Mouse (Mus musculus) stomach, embryonic 16.5 days (tissue): ENCODE results near the gene Epop. TPM values are rescaled to one million over a fixed set of nuclear protein-coding genes. Genes with fewer than 3 reads are reported as not detected.
"Not testable (repeated sequence)": the region's sequence is repeated elsewhere in the genome, so short reads cannot be mapped to it uniquely, and the experiment has no call there.

ENCODE experiments used
- ATAC-seq: fragments of 200-750 bp; cut with Nextera tagmentation; 2 replicates; pipeline ENCODE4 v1.8.0; 2017; ENCODE audit warnings: moderate number of reproducible peaks, moderate TSS enrichment; ENCODE audit not compliant: insufficient read depth, low FRiP score
- H3K27ac ChIP-seq: fragments of 300-500 bp; sonication (generic); 2 replicates; pipeline ENCODE4 v1.5.1; 2014; ENCODE audit warnings: low read length
- H3K27me3 ChIP-seq: fragments of 300-500 bp; sonication (generic); 2 replicates; pipeline ENCODE4 v1.6.1; 2014; ENCODE audit warnings: low read length, control low read depth, mixed read lengths; ENCODE audit not compliant: control insufficient read depth, insufficient read depth
- H3K36me3 ChIP-seq: fragments of 300-500 bp; sonication (generic); 2 replicates; pipeline ENCODE4 v1.6.1; 2014; ENCODE audit warnings: low read length; ENCODE audit not compliant: control insufficient read depth, insufficient read depth
- H3K4me1 ChIP-seq: fragments of 300-500 bp; sonication (generic); 2 replicates; pipeline ENCODE4 v1.6.1; 2014; ENCODE audit warnings: low read length, control low read depth, mixed read lengths; ENCODE audit not compliant: control insufficient read depth, insufficient read depth
- H3K4me2 ChIP-seq: fragments of 300-500 bp; sonication (generic); 2 replicates; pipeline ENCODE4 v1.6.1; 2014; ENCODE audit warnings: low read depth, low read length, mixed read lengths
- H3K4me3 ChIP-seq: fragments of 300-500 bp; sonication (generic); replicated peaks from 2 replicates; pipeline ENCODE4 v1.5.1; 2014; ENCODE audit warnings: mild to moderate bottlenecking, low read length
- H3K9ac ChIP-seq: fragments of 300-500 bp; sonication (generic); 2 replicates; pipeline ENCODE4 v1.6.1; 2014; ENCODE audit warnings: low read length
- H3K9me3 ChIP-seq: fragments of 300-500 bp; sonication (generic); replicated peaks from 2 replicates; pipeline ENCODE4 v1.6.1; 2016; ENCODE audit warnings: low read length, control low read depth; ENCODE audit not compliant: control insufficient read depth
- WGBS: fragments of 180-500 bp; shearing (Covaris S2); extraction: QIAGEN DNeasy Blood & Tissue Kit; methylation state at CpG from one replicate; pipeline ENCODE4 v1.1.7; 2014; 5-methylcytosine and 5-hydroxymethylcytosine counted together
- polyA plus RNA-seq: library from polyadenylated mRNA; unstranded; fragments of >200 nt; fragmentation: Nextera tagmentation; extraction: Ambion mirVana; gene quantifications from 2 replicates; pipeline ENCODE4 v1.2.1, GENCODE M21; 2015

The Epop gene
- polyA plus RNA-seq, 1 experiment from 2014 or later = 0.77 TPM

GRCm38 (mm10) chr11:97635468-97636019 is 6.0 kb upstream of the Epop start:
- Histone ChIP-seq H3K27ac (no peak overlapping the region), H3K36me3 (no peaks in the 10 kb centered on the region), H3K4me1 (no peaks in the 10 kb centered on the region), H3K9me3 (no peaks in the 10 kb centered on the region), H3K9ac (no peak overlapping the region), H3K4me2 (no peak overlapping the region), H3K27me3 (peaks cover 12% of the 10 kb centered on the region), H3K4me3 (no peak overlapping the region)
- no peak for ATAC-seq
- 55% methylated on average over 11 of the region's 11 CpGs for WGBS

- not testable (repeated sequence) for ATAC-seq, H3K4me3 ChIP-seq, H3K9ac ChIP-seq, H3K9me3 ChIP-seq, H3K4me1 ChIP-seq, H3K27ac ChIP-seq, H3K36me3 ChIP-seq, H3K4me2 ChIP-seq
- peaks cover 24% of the 10 kb centered on the region for H3K27me3 ChIP-seq
- 81% methylated on average over 4 of the region's 4 CpGs for WGBS
These were observed 2.9 kb upstream of the Epop start for GRCm38 (mm10) chr11:97632440-97632839.

- no peak overlapping the region for H3K4me3 ChIP-seq
- 4% methylated on average over 12 of the region's 12 CpGs for WGBS
- no peaks in the 10 kb centered on the region for H3K36me3 ChIP-seq
- 0 out of 2 replicates have a peak, but pooled peaks have one; percentile 22 for ATAC-seq
- H3K9me3 ChIP-seq = no peaks in the 10 kb centered on the region
- peaks cover 10% of the 10 kb centered on the region; the same call in 1 of the 2 replicates for H3K4me1 ChIP-seq
- no peak overlapping the region for H3K9ac ChIP-seq
- H3K27ac ChIP-seq = no peak overlapping the region
- no peak overlapping the region for H3K4me2 ChIP-seq
- peaks cover 29% of the 10 kb centered on the region for H3K27me3 ChIP-seq
These were observed 2.4 kb upstream of the Epop start for GRCm38 (mm10) chr11:97631938-97632337.

- 22% methylated on average over 5 of the region's 5 CpGs for WGBS
These were observed 2.0 kb upstream of the Epop start for GRCm38 (mm10) chr11:97631500-97631899.

GRCm38 (mm10) chr11:97631046-97631445 is 1.5 kb upstream of the Epop start:
- peaks cover 38% of the 10 kb centered on the region for H3K27me3 ChIP-seq
- no peak overlapping the region for H3K9ac ChIP-seq
- H3K4me1 ChIP-seq = peaks cover 10% of the 10 kb centered on the region; the same call in 1 of the 2 replicates
- no peak overlapping the region for H3K4me3 ChIP-seq
- no peaks in the 10 kb centered on the region for H3K9me3 ChIP-seq
- H3K27ac ChIP-seq = no peak overlapping the region
- no peak for ATAC-seq
- no peaks in the 10 kb centered on the region for H3K36me3 ChIP-seq
- H3K4me2 ChIP-seq = no peak overlapping the region
- WGBS = 40% methylated on average over 2 of the region's 2 CpGs

More at GRCm38 (mm10) chr11:97631500-97631899, 2.0 kb upstream of the Epop start:
- H3K9ac ChIP-seq = no peak overlapping the region
- H3K4me1 ChIP-seq = peaks cover 10% of the 10 kb centered on the region; the same call in 1 of the 2 replicates
- no peak overlapping the region for H3K4me3 ChIP-seq
- no peak overlapping the region for H3K4me2 ChIP-seq
- no peak for ATAC-seq
- no peaks in the 10 kb centered on the region for H3K9me3 ChIP-seq
- H3K27me3 ChIP-seq = peaks cover 33% of the 10 kb centered on the region
- no peak overlapping the region for H3K27ac ChIP-seq
- H3K36me3 ChIP-seq = no peaks in the 10 kb centered on the region

- H3K4me2 ChIP-seq = peak overlapping the region; percentile 82
- WGBS = under 1% methylated on average over 101 of the region's 106 CpGs
- H3K9ac ChIP-seq = peak overlapping the region; percentile 72
- H3K27me3 ChIP-seq = peaks cover 56% of the 10 kb centered on the region
- H3K4me1 ChIP-seq = peaks cover 10% of the 10 kb centered on the region; the same call in 1 of the 2 replicates
- H3K4me3 ChIP-seq = peak overlapping the region; percentile 59
- H3K36me3 ChIP-seq = no peaks in the 10 kb centered on the region
- no peak overlapping the region for H3K27ac ChIP-seq
- peak; percentile 27 for ATAC-seq
- H3K9me3 ChIP-seq = no peaks in the 10 kb centered on the region
These were observed 659 bp downstream of the Epop start for GRCm38 (mm10) chr11:97628568-97629518.

GRCm38 (mm10) chr11:97628303-97628567 is 1.3 kb downstream of the Epop start:
- ATAC-seq = 0 out of 2 replicates have a peak, but pooled peaks have one; percentile 2
- Histone ChIP-seq H3K9ac (peak overlapping the region; percentile 72; the same call in 1 of the 2 replicates), H3K4me1 (peaks cover 10% of the 10 kb centered on the region; the same call in 1 of the 2 replicates)

GRCm38 (mm10) chr11:97627556-97628302 is 1.8 kb downstream of the Epop start:
- no peaks in the 10 kb centered on the region for H3K36me3 ChIP-seq
- H3K4me3 ChIP-seq = peak overlapping the region; percentile 59
- peak overlapping the region; percentile 72; the same call in 1 of the 2 replicates for H3K9ac ChIP-seq
- peaks cover 56% of the 10 kb centered on the region for H3K27me3 ChIP-seq
- H3K4me1 ChIP-seq = peaks cover 10% of the 10 kb centered on the region; the same call in 1 of the 2 replicates
- ATAC-seq = no peak
- peak overlapping the region; percentile 82 for H3K4me2 ChIP-seq
- no peak overlapping the region for H3K27ac ChIP-seq
- WGBS = 10% methylated on average over 30 of the region's 30 CpGs
- no peaks in the 10 kb centered on the region for H3K9me3 ChIP-seq

More at GRCm38 (mm10) chr11:97628303-97628567, 1.3 kb downstream of the Epop start:
- peaks cover 56% of the 10 kb centered on the region for H3K27me3 ChIP-seq
- H3K4me3 ChIP-seq = peak overlapping the region; percentile 59
- no peaks in the 10 kb centered on the region for H3K36me3 ChIP-seq
- no peak overlapping the region for H3K27ac ChIP-seq
- 1% methylated on average over 28 of the region's 28 CpGs for WGBS
- peak overlapping the region; percentile 82 for H3K4me2 ChIP-seq
- H3K9me3 ChIP-seq = no peaks in the 10 kb centered on the region
